Comparison of ENCODE assay signal across 19 mouse cellular contexts in genomic region chr11:82857307-82857848, GRCm38 (mm10). TPM values are rescaled to one million over a fixed set of nuclear protein-coding genes. Genes with fewer than 3 reads are reported as not detected.
DNase-seq lines count a peak whose midpoint lies in the region; ATAC-seq and TF ChIP-seq lines count a peak whose summit lies in the region.
"Had no signal": no experiment of that assay in that cellular context is flagged by ENCODE, and none has a peak within 500 bp of the region (broad histone marks: within the 10 kb centered on the region; RNA-seq: fewer than 3 reads in every experiment).

No protein-coding gene starts in this region.

- DNase-seq in forebrain, embryonic 14.5 days (ENCODE audit: low spot score) = no peak
- DNase-seq in forebrain, postnatal 0 days = no peak
- DNase-seq in kidney, adult 9 months = peak; percentile 80
- peak; percentile 32 for DNase-seq in lung, postnatal 0 days (ENCODE audit: low spot score)
- no peak for DNase-seq in lung, postnatal 4 days
- DNase-seq in liver, postnatal 0 days = no peak
- DNase-seq: adrenal gland, postnatal 25 days; gastrocnemius, postnatal 10 days; lung, adult 2 months; right cerebral cortex, postnatal 14 days had no signal

- peaks cover 19% of the 10 kb centered on the region for H3K4me1 ChIP-seq in forebrain, embryonic 14.5 days (ENCODE audit: control insufficient read depth, insufficient read depth, low read length)
- H3K4me1 ChIP-seq in forebrain, postnatal 0 days (ENCODE audit: insufficient read depth) = peaks cover 6% of the 10 kb centered on the region; the same call in 1 of the 2 replicates
- 0 out of 2 replicates have a peak, but pooled peaks cover 4% of the 10 kb centered on the region for H3K4me1 ChIP-seq in kidney, embryonic 14.5 days (ENCODE audit: control insufficient read depth, insufficient read depth, low read length)
- no peaks in the 10 kb centered on the region for H3K4me1 ChIP-seq in lung, postnatal 0 days (ENCODE audit: insufficient read depth, low read depth, low read length)
- H3K4me1 ChIP-seq in liver, postnatal 0 days (ENCODE audit: insufficient read depth) = peaks cover 47% of the 10 kb centered on the region

- H3K9me3 ChIP-seq in forebrain, embryonic 14.5 days (replicated peaks; ENCODE audit: control insufficient read depth, low read length) = no peaks in the 10 kb centered on the region
- no peaks in the 10 kb centered on the region for H3K9me3 ChIP-seq in forebrain, postnatal 0 days (ENCODE audit: low read length)
- no peaks in the 10 kb centered on the region for H3K9me3 ChIP-seq in kidney, embryonic 14.5 days (ENCODE audit: control insufficient read depth, low read length)
- no peaks in the 10 kb centered on the region for H3K9me3 ChIP-seq in lung, postnatal 0 days (ENCODE audit: low read length)
- no peaks in the 10 kb centered on the region for H3K9me3 ChIP-seq in liver, postnatal 0 days (ENCODE audit: low read length)
- H3K9me3 ChIP-seq: embryonic facial prominence, embryonic 13.5 days; forebrain, embryonic 12.5 days; G1E; heart, embryonic 12.5 days; midbrain, embryonic 12.5 days had no signal

- peak overlapping the region; percentile 70; the same call in 1 of the 2 replicates for H3K27ac ChIP-seq in forebrain, embryonic 14.5 days (ENCODE audit: low read depth, low read length)
- H3K27ac ChIP-seq in forebrain, postnatal 0 days (ENCODE audit: low read depth, low read length) = no peak overlapping the region
- H3K27ac ChIP-seq in kidney, embryonic 14.5 days (ENCODE audit: low read depth, low read length) = no peak overlapping the region
- H3K27ac ChIP-seq in lung, postnatal 0 days (ENCODE audit: low read length) = peak overlapping the region; percentile 47; the same call in 1 of the 2 replicates
- peak overlapping the region; percentile 69 for H3K27ac ChIP-seq in liver, postnatal 0 days (ENCODE audit: low read depth)
- H3K27ac ChIP-seq: embryonic facial prominence, embryonic 13.5 days; hindbrain, postnatal 0 days; midbrain, embryonic 12.5 days had no signal

- no peak for TF ChIP-seq EP300 in lung, postnatal 0 days (IDR thresholded peaks at IDR 0.05)
- no peak for TF ChIP-seq EP300 in liver, postnatal 0 days (IDR thresholded peaks at IDR 0.05; ENCODE audit: low read depth)

- H3K36me3 ChIP-seq in forebrain, embryonic 14.5 days (ENCODE audit: control insufficient read depth, insufficient read depth, low read length) = no peaks in the 10 kb centered on the region
- H3K36me3 ChIP-seq in forebrain, postnatal 0 days (ENCODE audit: insufficient read depth) = no peaks in the 10 kb centered on the region
- no peaks in the 10 kb centered on the region for H3K36me3 ChIP-seq in kidney, embryonic 14.5 days (ENCODE audit: control insufficient read depth, insufficient read depth, low read length)
- H3K36me3 ChIP-seq in lung, postnatal 0 days (ENCODE audit: insufficient read depth, low read length) = no peaks in the 10 kb centered on the region
- peaks cover 3% of the 10 kb centered on the region; the same call in 1 of the 2 replicates for H3K36me3 ChIP-seq in liver, postnatal 0 days (replicated peaks; ENCODE audit: insufficient read depth, low read length)
- H3K36me3 ChIP-seq: embryonic facial prominence, embryonic 13.5 days; forebrain, embryonic 12.5 days; heart, embryonic 12.5 days; midbrain, embryonic 12.5 days had no signal

- H3K27me3 ChIP-seq in forebrain, embryonic 14.5 days (replicated peaks; ENCODE audit: control insufficient read depth, insufficient read depth, low read length) = no peaks in the 10 kb centered on the region
- no peaks in the 10 kb centered on the region for H3K27me3 ChIP-seq in forebrain, postnatal 0 days (ENCODE audit: insufficient read depth, low read length)
- no peaks in the 10 kb centered on the region for H3K27me3 ChIP-seq in kidney, embryonic 14.5 days (ENCODE audit: control insufficient read depth, insufficient read depth, low read length)
- H3K27me3 ChIP-seq in lung, postnatal 0 days (replicated peaks; ENCODE audit: insufficient read depth, low read length) = no peaks in the 10 kb centered on the region
- no peaks in the 10 kb centered on the region for H3K27me3 ChIP-seq in liver, postnatal 0 days (ENCODE audit: insufficient read depth, low read length)
- H3K27me3 ChIP-seq: embryonic facial prominence, embryonic 13.5 days; forebrain, embryonic 12.5 days; heart, embryonic 12.5 days; midbrain, embryonic 12.5 days had no signal

- 77% methylated on average over 13 of the region's 13 CpGs for WGBS in forebrain, embryonic 14.5 days
- WGBS in forebrain, postnatal 0 days = 74% methylated on average over 13 of the region's 13 CpGs
- 86% methylated on average over 13 of the region's 13 CpGs for WGBS in kidney, embryonic 14.5 days
- WGBS in lung, postnatal 0 days = 63% methylated on average over 13 of the region's 13 CpGs
- WGBS in liver, postnatal 0 days (ENCODE audit: insufficient replicate concordance) = 62% methylated on average over 13 of the region's 13 CpGs

- ATAC-seq in forebrain, embryonic 14.5 days = no peak
- ATAC-seq in forebrain, postnatal 0 days = no peak
- no peak for ATAC-seq in kidney, embryonic 14.5 days (ENCODE audit: low FRiP score, low TSS enrichment)
- ATAC-seq in lung, postnatal 0 days = peak; percentile 58; the same call in 1 of the 2 replicates
- ATAC-seq in liver, postnatal 0 days = no peak
- no peak for ATAC-seq in megakaryocyte-erythroid progenitor cell, adult 5-6 weeks (replicated peaks; ENCODE audit: low FRiP score, low TSS enrichment, poor library complexity, severe bottlenecking)
- ATAC-seq: hindbrain, postnatal 0 days had no signal

- TF ChIP-seq CTCF in forebrain, postnatal 0 days (IDR thresholded peaks at IDR 0.05; ENCODE audit: low read depth) = no peak
- no peak for TF ChIP-seq CTCF in lung, postnatal 0 days (IDR thresholded peaks at IDR 0.05)
- TF ChIP-seq CTCF in liver, postnatal 0 days (IDR thresholded peaks at IDR 0.05; ENCODE audit: low read depth) = no peak

- no peak overlapping the region for H3K9ac ChIP-seq in forebrain, embryonic 14.5 days (ENCODE audit: low read length)
- H3K9ac ChIP-seq in forebrain, postnatal 0 days = no peak overlapping the region
- no peak overlapping the region for H3K9ac ChIP-seq in kidney, embryonic 14.5 days (ENCODE audit: low read depth, low read length)
- H3K9ac ChIP-seq in lung, postnatal 0 days (replicated peaks; ENCODE audit: low read depth) = no peak overlapping the region
- H3K9ac ChIP-seq in liver, postnatal 0 days (replicated peaks) = no peak overlapping the region
- H3K9ac ChIP-seq: embryonic facial prominence, embryonic 13.5 days; forebrain, embryonic 12.5 days; heart, embryonic 12.5 days; midbrain, embryonic 12.5 days had no signal

- no peak overlapping the region for H3K4me3 ChIP-seq in forebrain, embryonic 14.5 days (ENCODE audit: low read depth, low read length)
- H3K4me3 ChIP-seq in forebrain, postnatal 0 days (ENCODE audit: low read depth, low read length) = no peak overlapping the region
- no peak overlapping the region for H3K4me3 ChIP-seq in kidney, embryonic 14.5 days (ENCODE audit: low read length)
- H3K4me3 ChIP-seq in lung, postnatal 0 days (ENCODE audit: low read depth, low read length) = no peak overlapping the region
- H3K4me3 ChIP-seq in liver, postnatal 0 days (ENCODE audit: low read depth, low read length) = no peak overlapping the region
- H3K4me3 ChIP-seq: embryonic facial prominence, embryonic 13.5 days; forebrain, embryonic 12.5 days; heart, embryonic 12.5 days; midbrain, embryonic 12.5 days had no signal

- H3K4me2 ChIP-seq in forebrain, embryonic 14.5 days (ENCODE audit: low read length) = no peak overlapping the region
- no peak overlapping the region for H3K4me2 ChIP-seq in forebrain, postnatal 0 days (ENCODE audit: low read depth)
- H3K4me2 ChIP-seq in kidney, embryonic 14.5 days (replicated peaks; ENCODE audit: low read depth, low read length) = no peak overlapping the region
- no peak overlapping the region for H3K4me2 ChIP-seq in lung, postnatal 0 days (replicated peaks; ENCODE audit: low read depth, low read length)
- no peak overlapping the region for H3K4me2 ChIP-seq in liver, postnatal 0 days (ENCODE audit: low read depth, low read length)
- H3K4me2 ChIP-seq: embryonic facial prominence, embryonic 13.5 days; forebrain, embryonic 12.5 days; heart, embryonic 12.5 days; midbrain, embryonic 12.5 days had no signal

RNA-seq across cellular contexts. Expression of gene Rffl, which starts 13.6 kb away (rescaled TPM):
- polyA plus RNA-seq in forebrain, embryonic 14.5 days (2014; fragmentation: Nextera tagmentation; extraction: Ambion mirVana) = 8.4 and 9.8 TPM in 2 replicates
- 4.3 and 6.0 TPM in 2 replicates for total RNA-seq in forebrain, postnatal 0 days (2014; rRNA removed)
- 2.3 and 2.8 TPM in 2 replicates for polyA plus RNA-seq in forebrain, postnatal 0 days (2015; fragmentation: Nextera tagmentation; extraction: Ambion mirVana)
- polyA plus RNA-seq in kidney, embryonic 14.5 days (2014; fragmentation: Nextera tagmentation; extraction: Ambion mirVana) = 13.1 and 23.5 TPM in 2 replicates
- polyA plus RNA-seq in lung, postnatal 0 days (2015; fragmentation: Nextera tagmentation; extraction: Ambion mirVana) = 9.2 and 10.3 TPM in 2 replicates
- 10.1 and 11.3 TPM in 2 replicates for polyA plus RNA-seq in liver, postnatal 0 days (2015; fragmentation: Nextera tagmentation; extraction: Ambion mirVana)
- 28.7 and 31.2 TPM in 2 replicates for total RNA-seq in megakaryocyte-erythroid progenitor cell, adult 5-6 weeks (2014; fragmentation: Nextera tagmentation)
- 16.4 and 22.4 TPM in 2 replicates for total RNA-seq in megakaryocyte-erythroid progenitor cell, adult 5-6 weeks (2017)

RNA-seq across cellular contexts. Expression of gene Rad51d, which starts 33.0 kb away (rescaled TPM):
- polyA plus RNA-seq in forebrain, embryonic 14.5 days (2014; fragmentation: Nextera tagmentation; extraction: Ambion mirVana) = 14.2 and 16.8 TPM in 2 replicates
- total RNA-seq in forebrain, postnatal 0 days (2014; rRNA removed) = 8.6 and 9.5 TPM in 2 replicates
- 13.4 and 14.0 TPM in 2 replicates for polyA plus RNA-seq in forebrain, postnatal 0 days (2015; fragmentation: Nextera tagmentation; extraction: Ambion mirVana)
- 8.8 and 11.5 TPM in 2 replicates for polyA plus RNA-seq in kidney, embryonic 14.5 days (2014; fragmentation: Nextera tagmentation; extraction: Ambion mirVana)
- polyA plus RNA-seq in lung, postnatal 0 days (2015; fragmentation: Nextera tagmentation; extraction: Ambion mirVana) = 7.3 and 8.7 TPM in 2 replicates
- polyA plus RNA-seq in liver, postnatal 0 days (2015; fragmentation: Nextera tagmentation; extraction: Ambion mirVana) = 3.4 and 4.4 TPM in 2 replicates
- 14.3 and 20.0 TPM in 2 replicates for total RNA-seq in megakaryocyte-erythroid progenitor cell, adult 5-6 weeks (2014; fragmentation: Nextera tagmentation)
- 16.3 and 18.9 TPM in 2 replicates for total RNA-seq in megakaryocyte-erythroid progenitor cell, adult 5-6 weeks (2017)

RNA-seq across cellular contexts. Expression of gene Fndc8, which starts 34.5 kb away (rescaled TPM):
- 0.18 and 0.48 TPM in 2 replicates for polyA plus RNA-seq in forebrain, embryonic 14.5 days (2014; fragmentation: Nextera tagmentation; extraction: Ambion mirVana)
- not detected in 2 replicates for total RNA-seq in forebrain, postnatal 0 days (2014; rRNA removed)
- polyA plus RNA-seq in forebrain, postnatal 0 days (2015; fragmentation: Nextera tagmentation; extraction: Ambion mirVana) = 0.06 and 0.29 TPM in 2 replicates
- 0.19 and 0.23 TPM in 2 replicates for polyA plus RNA-seq in kidney, embryonic 14.5 days (2014; fragmentation: Nextera tagmentation; extraction: Ambion mirVana)
- polyA plus RNA-seq in lung, postnatal 0 days (2015; fragmentation: Nextera tagmentation; extraction: Ambion mirVana) = 0.24 and 0.27 TPM in 2 replicates
- polyA plus RNA-seq in liver, postnatal 0 days (2015; fragmentation: Nextera tagmentation; extraction: Ambion mirVana) = 0.28 and 0.30 TPM in 2 replicates
- not detected in 2 replicates for total RNA-seq in megakaryocyte-erythroid progenitor cell, adult 5-6 weeks (2014; fragmentation: Nextera tagmentation)
- total RNA-seq in megakaryocyte-erythroid progenitor cell, adult 5-6 weeks (2017) = not detected in 2 replicates
- total RNA-seq: gastrocnemius, postnatal 10 days; hindbrain, postnatal 0 days; left cerebral cortex, postnatal 14 days had no signal
- polyA plus RNA-seq: G1E had no signal

RNA-seq across cellular contexts. Expression of gene Nle1, which starts 50.8 kb away (rescaled TPM):
- 23.4 and 25.7 TPM in 2 replicates for polyA plus RNA-seq in forebrain, embryonic 14.5 days (2014; fragmentation: Nextera tagmentation; extraction: Ambion mirVana)
- total RNA-seq in forebrain, postnatal 0 days (2014; rRNA removed) = 31.5 and 34.9 TPM in 2 replicates
- polyA plus RNA-seq in forebrain, postnatal 0 days (2015; fragmentation: Nextera tagmentation; extraction: Ambion mirVana) = 26.4 and 27.2 TPM in 2 replicates
- polyA plus RNA-seq in kidney, embryonic 14.5 days (2014; fragmentation: Nextera tagmentation; extraction: Ambion mirVana) = 32.2 and 33.7 TPM in 2 replicates
- 9.5 and 10.8 TPM in 2 replicates for polyA plus RNA-seq in lung, postnatal 0 days (2015; fragmentation: Nextera tagmentation; extraction: Ambion mirVana)
- polyA plus RNA-seq in liver, postnatal 0 days (2015; fragmentation: Nextera tagmentation; extraction: Ambion mirVana) = 9.1 and 9.2 TPM in 2 replicates
- 103 and 130 TPM in 2 replicates for total RNA-seq in megakaryocyte-erythroid progenitor cell, adult 5-6 weeks (2014; fragmentation: Nextera tagmentation)
- total RNA-seq in megakaryocyte-erythroid progenitor cell, adult 5-6 weeks (2017) = 18.6 and 45.0 TPM in 2 replicates

RNA-seq across cellular contexts. Expression of gene Unc45b, which starts 53.0 kb away (rescaled TPM):
- 0.38 and 1.1 TPM in 2 replicates for polyA plus RNA-seq in forebrain, embryonic 14.5 days (2014; fragmentation: Nextera tagmentation; extraction: Ambion mirVana)
- total RNA-seq in forebrain, postnatal 0 days (2014; rRNA removed) = 1.4 and 3.0 TPM in 2 replicates
- polyA plus RNA-seq in forebrain, postnatal 0 days (2015; fragmentation: Nextera tagmentation; extraction: Ambion mirVana) = 2.2 and 2.4 TPM in 2 replicates
- polyA plus RNA-seq in kidney, embryonic 14.5 days (2014; fragmentation: Nextera tagmentation; extraction: Ambion mirVana) = 2.4 and 2.5 TPM in 2 replicates
- polyA plus RNA-seq in lung, postnatal 0 days (2015; fragmentation: Nextera tagmentation; extraction: Ambion mirVana) = 20.6 and 22.0 TPM in 2 replicates
- 1.6 TPM in 2 replicates for polyA plus RNA-seq in liver, postnatal 0 days (2015; fragmentation: Nextera tagmentation; extraction: Ambion mirVana)
- total RNA-seq in megakaryocyte-erythroid progenitor cell, adult 5-6 weeks (2014; fragmentation: Nextera tagmentation) = not detected in 2 replicates
- not detected in 2 replicates for total RNA-seq in megakaryocyte-erythroid progenitor cell, adult 5-6 weeks (2017)

Comparison
In these comparisons a context has a peak if more than half of its experiments do, and no peak if none do; other contexts are left out.
1. DNase-seq: peak in kidney, adult 9 months (single experiment) and lung, postnatal 0 days (single experiment); none in forebrain, embryonic 14.5 days (single experiment), forebrain, postnatal 0 days (single experiment), lung, postnatal 4 days (0 of 2) and liver, postnatal 0 days (single experiment).
2. H3K27ac ChIP-seq: peak in forebrain, embryonic 14.5 days (single experiment), lung, postnatal 0 days (single experiment) and liver, postnatal 0 days (single experiment); none in forebrain, postnatal 0 days (single experiment) and kidney, embryonic 14.5 days (single experiment).